Mouse (Mus musculus) neural tube, embryonic 15.5 days (tissue): ENCODE data around the gene Gm20388. TPM values are rescaled to one million over a fixed set of nuclear protein-coding genes. Genes with fewer than 3 reads are reported as not detected.
A peak's percentile ranks its signal among the peaks of the same experiment; 100 is the strongest.

Experiments
- ATAC-seq: fragments of 200-750 bp; cut with Nextera tagmentation; 2 replicates; pipeline ENCODE4 v1.8.0; 2017; ENCODE audit warnings: mild to moderate bottlenecking, moderate TSS enrichment, moderate library complexity; ENCODE audit not compliant: low FRiP score
- H3K27ac ChIP-seq: fragments of 300-500 bp; sonication (generic); replicated peaks from 2 replicates; pipeline ENCODE4 v1.5.1; 2015; ENCODE audit warnings: mild to moderate bottlenecking, inconsistent platforms
- H3K27me3 ChIP-seq: fragments of 300-500 bp; sonication (generic); replicated peaks from 2 replicates; pipeline ENCODE4 v1.6.1; 2015; ENCODE audit warnings: inconsistent platforms
- H3K36me3 ChIP-seq: fragments of 300-500 bp; sonication (generic); 2 replicates; pipeline ENCODE4 v1.6.1; 2015; ENCODE audit warnings: inconsistent platforms
- H3K4me1 ChIP-seq: fragments of 300-500 bp; sonication (generic); 2 replicates; pipeline ENCODE4 v1.6.1; 2015; ENCODE audit warnings: inconsistent platforms
- H3K4me2 ChIP-seq: fragments of 300-500 bp; sonication (generic); 2 replicates; pipeline ENCODE4 v1.6.1; 2015; ENCODE audit warnings: inconsistent platforms, mild to moderate bottlenecking, moderate library complexity
- H3K4me3 ChIP-seq: fragments of 300-500 bp; sonication (generic); replicated peaks from 2 replicates; pipeline ENCODE4 v1.5.1; 2015; ENCODE audit warnings: mild to moderate bottlenecking, inconsistent platforms
- H3K9ac ChIP-seq: fragments of 300-500 bp; sonication (generic); replicated peaks from 2 replicates; pipeline ENCODE4 v1.6.1; 2015; ENCODE audit warnings: mild to moderate bottlenecking, inconsistent platforms
- H3K9me3 ChIP-seq: fragments of 300-500 bp; sonication (generic); replicated peaks from 2 replicates; pipeline ENCODE4 v1.6.1; 2016; ENCODE audit warnings: inconsistent platforms
- WGBS: fragments of 180-500 bp; shearing (Covaris S2); methylation state at CpG from one replicate; pipeline ENCODE4 v1.1.7; 2015; ENCODE audit warnings: mixed read lengths; 5-methylcytosine and 5-hydroxymethylcytosine counted together
- polyA plus RNA-seq: library from polyadenylated mRNA; unstranded; fragments of >200 nt; fragmentation: Nextera tagmentation; extraction: Ambion mirVana; gene quantifications from 2 replicates; pipeline ENCODE4 v1.2.1, GENCODE M21; 2015

The Gm20388 gene
- polyA plus RNA-seq, 1 experiment from 2014 or later: not detected

DNA sequence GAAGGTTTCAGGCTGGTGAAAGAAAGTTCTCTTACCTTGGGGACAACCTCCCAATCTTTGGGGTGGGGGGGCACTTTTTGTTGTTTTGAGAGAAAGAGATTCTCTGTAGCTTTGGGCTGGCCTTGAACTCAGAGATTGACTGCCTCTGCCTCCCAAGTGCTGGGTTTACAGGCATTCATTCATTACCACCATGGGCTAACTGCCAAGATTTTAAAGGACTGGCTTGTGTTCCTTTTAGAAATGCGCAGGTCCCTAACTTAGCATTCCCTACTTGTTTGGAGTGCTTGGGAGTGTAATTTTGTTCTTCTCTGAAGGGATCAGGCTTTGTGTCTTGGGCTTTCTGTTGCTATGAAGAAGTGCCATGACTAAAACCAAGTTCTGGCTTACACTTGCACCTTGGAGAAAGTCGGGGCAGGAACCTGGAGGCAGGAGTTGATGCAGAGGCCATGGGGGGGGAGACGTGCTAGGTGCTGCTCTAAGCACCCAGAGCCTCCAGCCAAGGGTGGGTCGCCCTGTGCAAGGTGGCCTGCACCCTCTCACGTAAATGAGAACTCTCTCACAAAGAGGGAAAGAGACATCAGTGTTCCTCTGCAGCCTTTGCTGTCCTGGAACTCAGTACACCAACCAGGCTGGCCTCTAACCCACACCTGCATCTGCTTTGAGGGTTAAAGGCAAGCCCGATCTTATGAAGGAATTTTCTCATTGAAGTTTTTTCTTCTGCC is 3193.6 kb downstream of the Gm20388 start:
- Histone ChIP-seq H3K4me1 (peaks cover 18% of the 10 kb centered on the region), H3K9me3 (no peaks in the 10 kb centered on the region), H3K27me3 (no peaks in the 10 kb centered on the region), H3K27ac (no peak overlapping the region), H3K9ac (peak overlapping the region; percentile 93), H3K4me3 (peak overlapping the region; percentile 76), H3K36me3 (peaks cover 23% of the 10 kb centered on the region), H3K4me2 (peak overlapping the region; percentile 88)
- WGBS: 81% methylated on average over 6 of the region's 6 CpGs
- no peak for ATAC-seq

DNA sequence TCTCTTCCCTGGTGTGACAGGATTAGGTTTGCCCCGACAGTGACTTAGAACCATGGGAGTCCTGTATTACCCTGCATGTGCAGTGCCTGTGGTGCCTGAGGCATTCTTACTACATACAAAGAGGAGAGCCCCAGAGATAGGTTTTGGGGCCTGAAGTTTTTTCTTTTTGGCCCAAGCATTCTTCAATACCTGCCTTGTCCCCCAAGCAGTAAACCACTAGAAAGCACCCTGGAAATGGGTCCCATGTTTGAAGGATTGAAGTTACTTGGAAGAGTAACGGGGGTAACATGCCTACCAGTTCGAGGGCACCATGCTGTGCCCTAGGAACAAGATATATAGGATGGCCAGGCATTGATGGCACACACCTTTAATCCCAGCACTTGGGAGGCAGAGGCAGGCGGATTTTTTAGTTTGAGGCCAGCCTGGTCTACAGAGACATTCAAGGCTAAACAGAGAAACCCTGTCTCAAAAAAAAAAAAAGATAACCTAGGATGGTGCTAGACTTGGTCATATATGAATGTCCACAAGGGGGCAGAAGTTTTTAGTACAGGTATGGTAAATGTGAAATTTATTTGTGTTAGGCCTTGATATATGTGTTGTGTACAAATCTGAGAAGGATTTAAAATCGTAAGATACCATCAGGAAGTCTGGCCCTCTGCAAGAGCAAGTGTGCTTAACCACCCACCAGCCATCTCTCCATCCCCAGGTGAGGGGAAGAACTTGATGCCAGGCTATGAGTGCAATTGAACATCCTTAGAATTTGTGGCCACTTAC is 3195.1 kb downstream of the Gm20388 start:
- Histone ChIP-seq H3K27me3 (no peaks in the 10 kb centered on the region), H3K36me3 (peaks cover 23% of the 10 kb centered on the region), H3K9ac (no peak overlapping the region), H3K4me1 (peaks cover 18% of the 10 kb centered on the region), H3K27ac (no peak overlapping the region), H3K4me3 (no peak overlapping the region), H3K4me2 (no peak overlapping the region), H3K9me3 (no peaks in the 10 kb centered on the region)
- WGBS: 72% methylated on average over 5 of the region's 5 CpGs
- ATAC-seq: no peak

DNA sequence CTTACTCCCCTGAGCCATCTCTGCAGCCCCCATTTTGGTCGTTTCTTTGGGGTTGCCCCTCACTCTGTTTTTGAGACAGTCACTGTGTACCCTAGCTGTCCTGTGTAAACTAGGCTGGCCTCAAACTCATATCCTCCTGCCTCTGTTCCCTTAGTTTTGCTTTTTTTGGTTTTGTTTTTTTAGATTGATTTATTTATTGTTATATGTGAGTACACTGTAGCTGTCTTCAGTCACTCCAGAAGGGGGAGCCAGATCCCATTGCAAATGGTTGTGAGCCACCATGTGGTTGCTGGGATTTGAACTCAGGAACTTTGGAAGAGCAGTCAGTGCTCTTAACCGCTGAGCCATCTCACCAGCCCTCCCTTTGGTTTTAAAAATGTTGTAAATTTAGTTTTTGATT is 3195.9 kb downstream of the Gm20388 start:
- Histone ChIP-seq H3K27ac (no peak overlapping the region), H3K4me2 (no peak overlapping the region), H3K36me3 (peaks cover 23% of the 10 kb centered on the region), H3K9me3 (no peaks in the 10 kb centered on the region), H3K4me1 (peaks cover 17% of the 10 kb centered on the region), H3K4me3 (no peak overlapping the region), H3K9ac (no peak overlapping the region), H3K27me3 (no peaks in the 10 kb centered on the region)
- WGBS: 59% methylated on average over 2 of the region's 2 CpGs
- ATAC-seq: no peak

DNA sequence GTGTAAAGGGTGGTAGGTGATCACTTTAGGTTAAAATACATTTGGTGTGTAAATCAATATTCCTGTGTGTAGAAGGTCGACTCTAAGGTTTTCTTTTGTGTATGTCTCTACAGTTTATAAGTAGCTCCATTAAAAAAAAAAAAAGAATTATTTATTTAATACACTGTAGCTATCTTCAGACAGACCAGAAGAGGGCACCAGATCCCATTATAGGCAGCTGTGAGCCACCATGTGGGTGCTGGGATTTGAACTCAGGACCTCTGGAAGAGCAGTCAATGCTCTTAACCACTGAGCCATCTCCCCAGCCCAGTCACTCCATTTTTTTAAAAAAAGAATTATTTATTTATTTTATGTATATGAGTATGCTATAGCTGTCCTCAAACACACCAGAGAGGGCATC is 3197.4 kb downstream of the Gm20388 start:
- Histone ChIP-seq H3K27ac (no peak overlapping the region), H3K4me3 (no peak overlapping the region), H3K4me2 (no peak overlapping the region), H3K4me1 (peaks cover 13% of the 10 kb centered on the region), H3K36me3 (peaks cover 23% of the 10 kb centered on the region), H3K9me3 (no peaks in the 10 kb centered on the region), H3K27me3 (no peaks in the 10 kb centered on the region), H3K9ac (no peak overlapping the region)
- no peak for ATAC-seq
- 73% methylated on average over 1 of the region's 1 CpGs for WGBS

DNA sequence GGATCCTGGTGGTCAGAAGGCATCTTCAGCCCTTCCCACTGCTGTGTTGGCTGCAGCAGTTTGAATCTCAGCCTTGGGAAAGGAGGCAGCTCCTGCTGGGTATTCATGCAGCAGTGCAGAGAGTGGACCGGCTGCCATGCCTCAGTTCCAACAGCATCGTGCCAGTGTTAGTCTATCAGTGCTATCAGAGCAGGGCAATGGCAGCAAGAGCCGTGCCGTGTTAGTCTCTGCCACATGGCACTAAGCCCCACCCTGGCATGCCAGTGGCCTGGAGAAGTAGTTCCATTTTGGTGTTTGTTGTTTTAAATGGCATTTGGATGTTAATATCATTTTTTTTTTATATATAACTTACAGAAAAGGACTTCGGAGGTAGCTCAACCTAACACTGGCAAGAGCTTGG is 3198.3 kb downstream of the Gm20388 start:
- Histone ChIP-seq H3K9me3 (no peaks in the 10 kb centered on the region), H3K36me3 (peaks cover 18% of the 10 kb centered on the region), H3K27ac (no peak overlapping the region), H3K4me1 (peaks cover 5% of the 10 kb centered on the region), H3K4me3 (no peak overlapping the region), H3K4me2 (no peak overlapping the region), H3K27me3 (no peaks in the 10 kb centered on the region), H3K9ac (no peak overlapping the region)
- 88% methylated on average over 5 of the region's 5 CpGs for WGBS
- no peak for ATAC-seq

DNA sequence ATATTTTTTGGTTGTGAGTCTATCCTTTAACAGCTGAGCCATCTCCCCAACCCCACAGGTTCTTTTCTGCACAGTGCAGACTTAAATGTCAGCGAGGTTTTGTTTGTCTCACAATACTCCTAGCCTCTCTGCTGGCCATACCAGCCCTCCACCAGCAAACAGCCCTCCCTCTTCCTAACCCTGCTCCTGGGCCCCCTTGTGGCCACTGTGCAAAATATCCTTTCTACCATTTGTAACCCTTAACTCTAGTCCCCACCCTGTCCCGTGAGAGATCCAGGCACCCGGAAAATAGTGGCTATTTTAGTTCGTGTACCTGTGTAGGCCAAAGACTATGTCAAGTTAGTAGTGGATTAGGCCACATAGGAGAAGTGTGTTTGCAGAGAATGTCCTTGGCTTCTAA is 3200.0 kb downstream of the Gm20388 start:
- Histone ChIP-seq H3K4me2 (no peak overlapping the region), H3K4me3 (no peak overlapping the region), H3K9ac (no peak overlapping the region), H3K9me3 (no peaks in the 10 kb centered on the region), H3K4me1 (no peaks in the 10 kb centered on the region), H3K36me3 (peaks cover 1% of the 10 kb centered on the region), H3K27ac (no peak overlapping the region), H3K27me3 (peaks cover 1% of the 10 kb centered on the region)
- WGBS: 29% methylated on average over 4 of the region's 4 CpGs
- ATAC-seq: no peak

DNA sequence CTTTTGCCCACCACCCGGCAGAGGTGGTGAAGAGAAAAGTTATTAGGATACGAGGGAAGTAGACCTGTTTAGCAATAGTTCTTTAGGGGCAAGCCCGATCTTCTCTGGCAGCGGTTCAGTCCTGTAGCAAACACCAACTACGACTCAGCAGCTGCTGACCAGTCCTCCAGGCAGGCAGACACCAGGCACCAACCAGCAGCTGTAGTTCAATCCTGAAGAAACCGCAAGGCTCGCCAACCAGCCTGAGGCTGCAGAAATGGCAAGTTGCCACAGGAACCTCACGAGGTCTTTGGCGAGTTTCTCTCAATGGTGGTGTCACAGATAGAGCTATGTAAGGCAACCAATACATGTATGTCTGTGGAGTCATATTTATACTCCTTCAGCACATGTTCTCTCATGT is 3202.3 kb downstream of the Gm20388 start:
- ATAC-seq: no peak
- H3K4me3 ChIP-seq: no peak overlapping the region
- no peaks in the 10 kb centered on the region for H3K36me3 ChIP-seq
- H3K9ac ChIP-seq: no peak overlapping the region
- no peak overlapping the region for H3K4me2 ChIP-seq
- H3K27me3 ChIP-seq: peaks cover 24% of the 10 kb centered on the region
- peaks cover 15% of the 10 kb centered on the region for H3K4me1 ChIP-seq
- H3K27ac ChIP-seq: no peak overlapping the region
- 77% methylated on average over 9 of the region's 9 CpGs for WGBS
- H3K9me3 ChIP-seq: no peaks in the 10 kb centered on the region

DNA sequence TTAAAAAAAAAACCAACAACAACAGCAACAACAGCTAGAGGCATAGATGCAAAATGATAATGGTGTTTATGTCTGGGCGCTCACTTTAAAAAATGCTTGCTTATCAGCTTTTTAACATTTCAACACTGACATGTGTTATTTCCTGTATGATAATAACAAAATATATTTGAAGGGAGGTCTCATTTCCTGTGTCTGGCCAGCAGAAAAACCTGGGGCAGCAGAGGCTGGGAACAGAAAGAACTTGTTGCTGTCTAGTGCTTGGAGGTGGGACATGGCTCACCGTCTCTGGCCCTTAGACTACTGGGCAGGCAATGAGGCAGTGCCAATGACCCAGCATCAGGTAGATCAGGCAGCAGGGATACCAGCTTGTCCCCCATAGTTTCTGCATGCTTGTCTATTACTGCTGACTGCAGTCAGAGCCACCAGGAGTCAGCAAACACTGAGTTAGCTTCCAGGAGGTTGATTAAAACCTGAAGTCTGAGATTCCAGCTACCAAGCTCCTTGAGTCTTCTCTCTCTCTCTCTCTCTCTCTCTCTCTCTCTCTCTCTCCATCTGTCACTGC is 3203.3 kb downstream of the Gm20388 start:
- H3K9ac ChIP-seq: no peak overlapping the region
- H3K4me2 ChIP-seq: no peak overlapping the region
- no peaks in the 10 kb centered on the region for H3K36me3 ChIP-seq
- no peak overlapping the region for H3K27ac ChIP-seq
- peaks cover 35% of the 10 kb centered on the region for H3K27me3 ChIP-seq
- H3K9me3 ChIP-seq: no peaks in the 10 kb centered on the region
- no peak overlapping the region for H3K4me3 ChIP-seq
- WGBS: 71% methylated on average over 2 of the region's 2 CpGs
- H3K4me1 ChIP-seq: peaks cover 18% of the 10 kb centered on the region
- no peak for ATAC-seq

DNA sequence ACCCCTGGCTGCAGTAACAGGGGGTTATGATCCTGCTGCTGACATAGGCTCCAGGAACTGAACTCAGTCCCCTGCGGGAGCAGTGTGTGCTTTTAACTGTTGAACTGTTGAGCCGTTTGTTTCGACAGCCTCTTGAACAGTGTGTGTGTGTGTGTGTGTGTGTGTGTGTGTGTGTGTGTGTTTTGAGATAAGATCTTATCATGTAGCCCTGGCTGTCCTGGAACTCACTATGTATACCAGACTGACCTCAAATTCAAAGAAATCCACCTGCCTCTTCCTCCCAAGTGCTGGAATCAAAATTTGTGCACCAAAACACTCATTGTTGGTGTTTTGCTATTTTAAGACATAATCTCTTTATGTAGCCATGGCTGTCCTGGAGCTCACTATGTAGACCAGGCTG is 3204.0 kb downstream of the Gm20388 start:
- ATAC-seq: no peak
- Histone ChIP-seq H3K27me3 (peaks cover 41% of the 10 kb centered on the region), H3K4me1 (peaks cover 18% of the 10 kb centered on the region), H3K27ac (no peak overlapping the region), H3K36me3 (no peaks in the 10 kb centered on the region), H3K4me3 (no peak overlapping the region), H3K9me3 (no peaks in the 10 kb centered on the region), H3K4me2 (no peak overlapping the region), H3K9ac (no peak overlapping the region)
- 49% methylated on average over 3 of the region's 3 CpGs for WGBS

DNA sequence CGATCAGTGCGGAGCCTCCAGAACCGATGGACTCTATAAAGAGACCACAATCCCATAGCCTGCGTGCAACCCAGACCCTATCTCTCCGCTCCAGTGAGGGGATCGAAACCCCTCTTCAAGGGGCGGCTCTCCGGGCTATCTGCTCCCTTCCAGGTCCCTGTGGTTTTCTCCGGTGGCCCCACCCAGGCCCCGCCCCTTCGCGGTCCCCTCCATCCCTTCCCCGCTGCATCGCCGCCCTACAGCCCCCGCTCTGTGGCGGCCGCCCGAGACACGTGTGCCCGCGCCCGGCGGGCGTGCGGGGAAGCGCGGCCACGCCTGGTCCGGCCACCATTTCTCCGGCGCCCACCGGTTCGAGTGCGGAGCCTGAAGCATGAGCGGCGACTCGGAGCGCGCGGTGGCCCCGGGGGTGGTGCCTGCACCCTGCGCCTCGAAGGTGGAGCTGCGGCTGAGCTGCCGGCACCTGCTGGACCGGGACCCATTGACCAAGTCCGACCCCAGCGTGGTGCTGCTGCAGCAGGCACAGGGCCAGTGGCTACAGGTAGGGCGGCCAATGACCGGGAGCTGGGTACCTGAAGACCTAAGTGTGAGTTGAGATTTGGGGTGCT is 3206.6 kb downstream of the Gm20388 start, which contains the start of gene Cpne7:
TSS of gene Cpne7 (plus strand) at position 248 of the 605 bp plus-strand sequence.
- H3K9me3 ChIP-seq: no peaks in the 10 kb centered on the region
- H3K4me2 ChIP-seq: peak within 1 kb of the TSS; percentile 89
- peaks cover 18% of the 10 kb centered on the region for H3K4me1 ChIP-seq
- peak; percentile 28; the same call in 1 of the 2 replicates for ATAC-seq
- under 1% methylated on average over 51 of the region's 51 CpGs for WGBS
- peak within 1 kb of the TSS; percentile 47 for H3K4me3 ChIP-seq
- no peak within 1 kb of the TSS for H3K27ac ChIP-seq
- peaks cover 52% of the 10 kb centered on the region for H3K27me3 ChIP-seq
- H3K36me3 ChIP-seq: no peaks in the 10 kb centered on the region
- H3K9ac ChIP-seq: peak within 1 kb of the TSS; percentile 51

DNA sequence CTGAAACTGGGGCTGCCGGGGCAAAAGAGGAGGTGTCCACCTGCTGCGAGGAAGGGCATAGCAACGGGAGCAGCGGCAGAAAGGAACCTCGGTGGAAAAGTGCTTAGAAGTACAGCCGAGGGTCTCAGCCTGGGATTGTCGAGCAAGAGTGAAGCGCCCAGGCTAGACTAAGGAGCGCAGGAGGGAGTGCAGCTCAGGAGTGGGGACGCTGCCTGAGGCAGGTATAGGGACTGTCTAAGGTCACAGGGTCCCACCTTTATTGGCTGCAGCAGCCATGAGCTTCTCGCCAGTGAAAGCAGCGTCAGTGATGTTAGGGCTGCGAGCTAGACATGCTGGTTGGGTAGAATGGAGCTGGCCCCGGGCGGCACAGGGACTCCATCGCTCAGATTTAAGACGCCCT is 3207.1 kb downstream of the Gm20388 start:
- Histone ChIP-seq H3K27ac (no peak overlapping the region), H3K27me3 (peaks cover 57% of the 10 kb centered on the region), H3K4me2 (peak overlapping the region; percentile 89), H3K36me3 (no peaks in the 10 kb centered on the region), H3K9ac (peak overlapping the region; percentile 51), H3K4me3 (peak overlapping the region; percentile 47), H3K4me1 (peaks cover 18% of the 10 kb centered on the region), H3K9me3 (no peaks in the 10 kb centered on the region)
- 2% methylated on average over 17 of the region's 17 CpGs for WGBS
- ATAC-seq: no peak
